Mouse (Mus musculus) thymus, postnatal 0 days (tissue): Measurements from ENCODE around the gene Zfp455. TPM values are rescaled to one million over a fixed set of nuclear protein-coding genes. Genes with fewer than 3 reads are reported as not detected.
"Not testable (repeated sequence)": the region's sequence is repeated elsewhere in the genome, so short reads cannot be mapped to it uniquely, and the experiment has no call there.

Source experiments
- DNase-seq: peaks from one replicate; pipeline ENCODE4 v3.0.0-alpha.2; 2015; ENCODE audit warnings: low spot score
- polyA plus RNA-seq: library from polyadenylated mRNA; unstranded; fragments of >200 nt; fragmentation: Nextera tagmentation; extraction: Ambion mirVana; gene quantifications from 2 replicates; pipeline ENCODE4 v1.2.1, GENCODE M21; 2015

The Zfp455 gene
- polyA plus RNA-seq: 1.6 and 1.7 TPM in 2 replicates

- peak; percentile 62 for DNase-seq
Observed at GRCm38 (mm10) chr13:67194340-67194894, at the start of gene Zfp455. Zfp455 (plus strand) TSS chr13:67194506.

GRCm38 (mm10) chr13:67166122-67166521 lies 28.2 kb upstream of the Zfp455 start:
- not testable (repeated sequence) for DNase-seq

- DNase-seq: peak; percentile 77
Observed at GRCm38 (mm10) chr13:67172991-67173722, 21.1 kb upstream of the Zfp455 start, which contains the start of gene Rsl1. Rsl1 (plus strand) TSS chr13:67173182.

- DNase-seq: no peak
Observed at GRCm38 (mm10) chr13:67173723-67174055, 20.6 kb upstream of the Zfp455 start.

GRCm38 (mm10) chr13:67201656-67202055 lies 7.3 kb downstream of the Zfp455 start:
- DNase-seq: no peak

GRCm38 (mm10) chr13:67214015-67214607 lies 19.8 kb downstream of the Zfp455 start:
- DNase-seq: peak; percentile 45

Other genes starting within 250 kb of the Zfp455 start
- gene Zfp712, start 133.3 kb upstream of the Zfp455 start, polyA plus RNA-seq: 3.7 and 3.8 TPM in 2 replicates
- 5.3 and 5.7 TPM in 2 replicates for gene Zfp708, start 96.5 kb upstream of the Zfp455 start, polyA plus RNA-seq
- gene Gm28557, start 85.9 kb upstream of the Zfp455 start, polyA plus RNA-seq: 1.4 and 1.6 TPM in 2 replicates
- 0.09 TPM in 1 of 2 replicates, not detected in the other for gene Rslcan18, start 78.2 kb upstream of the Zfp455 start, polyA plus RNA-seq
- gene Zfp759, start 72.8 kb upstream of the Zfp455 start, polyA plus RNA-seq: 1.6 and 1.7 TPM in 2 replicates
- 6.6 and 9.0 TPM in 2 replicates for gene Rsl1, start 21.3 kb upstream of the Zfp455 start, polyA plus RNA-seq
- gene Zfp458, start 84.0 kb downstream of the Zfp455 start, polyA plus RNA-seq: 1.6 and 1.7 TPM in 2 replicates
- gene Zfp457, start 112.0 kb downstream of the Zfp455 start, polyA plus RNA-seq: 1.0 and 1.2 TPM in 2 replicates
- gene Zfp595, start 138.1 kb downstream of the Zfp455 start, polyA plus RNA-seq: 2.7 TPM in 2 replicates
- 0.35 TPM in 1 of 2 replicates, not detected in the other for gene Gm28044, start 166.0 kb downstream of the Zfp455 start, polyA plus RNA-seq
- 1.7 and 2.1 TPM in 2 replicates for gene Zfp953, start 166.1 kb downstream of the Zfp455 start, polyA plus RNA-seq
- gene Gm28041, start 181.2 kb downstream of the Zfp455 start, polyA plus RNA-seq: 0.64 and 0.81 TPM in 2 replicates
- gene Zfp456, start 181.3 kb downstream of the Zfp455 start, polyA plus RNA-seq: 1.7 and 1.9 TPM in 2 replicates
- gene Zfp429, start 205.3 kb downstream of the Zfp455 start, polyA plus RNA-seq: 8.7 and 9.1 TPM in 2 replicates
- gene Zfp459, start 226.9 kb downstream of the Zfp455 start, polyA plus RNA-seq: 2.2 and 2.3 TPM in 2 replicates